Mouse (Mus musculus) kidney, adult 2 months (tissue): ENCODE measurements around the gene Pdzk1ip1. TPM values are rescaled to one million over a fixed set of nuclear protein-coding genes. Genes with fewer than 3 reads are reported as not detected.

Experiments
- DNase-seq: peaks from one replicate; pipeline ENCODE4 v3.0.0; 2021
- H3K27ac ChIP-seq: fragments of 200-500 bp; 2 replicates; pipeline ENCODE4 v1.5.1; 2012; ENCODE audit warnings: low read depth, low read length, control low read depth, inconsistent platforms; ENCODE audit not compliant: insufficient read depth
- H3K27me3 ChIP-seq: fragments of 200-500 bp; replicated peaks from 2 replicates; pipeline ENCODE4 v1.6.1; 2012; ENCODE audit warnings: mild to moderate bottlenecking, moderate library complexity, low read length, inconsistent platforms; ENCODE audit not compliant: control insufficient read depth, insufficient read depth
- H3K36me3 ChIP-seq: fragments of 200-500 bp; 2 replicates; pipeline ENCODE4 v1.6.1; 2012; ENCODE audit warnings: mild to moderate bottlenecking, moderate library complexity, low read length, inconsistent platforms; ENCODE audit not compliant: control insufficient read depth, insufficient read depth
- H3K4me1 ChIP-seq: fragments of 200-500 bp; 2 replicates; pipeline ENCODE4 v1.6.1; 2011; ENCODE audit warnings: low read length; ENCODE audit not compliant: control insufficient read depth, insufficient read depth
- H3K4me3 ChIP-seq: fragments of 200-500 bp; 2 replicates; pipeline ENCODE4 v1.5.1; 2011; ENCODE audit warnings: mild to moderate bottlenecking, low read depth, low read length, control low read depth; ENCODE audit not compliant: insufficient read depth
- CTCF ChIP-seq: fragments of 200-500 bp; conservative IDR thresholded peaks from 2 replicates; pipeline ENCODE4 v1.5.1; 2011; ENCODE audit warnings: low read depth, mild to moderate bottlenecking, control low read depth, low read length, moderate library complexity, mixed read lengths; ENCODE audit not compliant: insufficient read depth, insufficient read length
- POLR2A ChIP-seq: fragments of 200-500 bp; IDR thresholded peaks from one replicate; pipeline ENCODE4 v1.6.1; 2011; ENCODE audit warnings: low read depth, low read length, control low read depth
- WGBS: fragments of 180-500 bp; shearing (Covaris S2); methylation state at CpG from one replicate; pipeline ENCODE4 v1.1.7; 2018; 5-methylcytosine and 5-hydroxymethylcytosine counted together
- polyA plus RNA-seq: library from polyadenylated mRNA; depleted of rRNA; stranded (reverse); fragments of >200 nt; gene quantifications from 2 replicates; pipeline ENCODE4 v1.2.3, GENCODE M21; 2012; rRNA removed

The Pdzk1ip1 gene
- polyA plus RNA-seq, 1 experiment, result 3,641 TPM

GRCm38 (mm10) chr4:115121608-115122007, 33.1 kb downstream of the Pdzk1ip1 start:
- Histone ChIP-seq H3K27ac (no peak overlapping the region), H3K4me3 (no peak overlapping the region), H3K36me3 (no peaks in the 10 kb centered on the region), H3K27me3 (no peaks in the 10 kb centered on the region), H3K4me1 (no peaks in the 10 kb centered on the region; the same call in 1 of the 2 replicates)
- DNase-seq, result peak; percentile 45
- TF ChIP-seq CTCF, result no peak
- no peak for TF ChIP-seq POLR2A
- 41% methylated on average over 5 of the region's 5 CpGs for WGBS

- TF ChIP-seq CTCF (no peak), POLR2A (no peak)
- 54% methylated on average over 2 of the region's 2 CpGs for WGBS
- H3K27me3 ChIP-seq, result no peaks in the 10 kb centered on the region
- H3K36me3 ChIP-seq, result no peaks in the 10 kb centered on the region
- no peak for DNase-seq
- H3K27ac ChIP-seq, result no peak overlapping the region
- H3K4me1 ChIP-seq, result no peaks in the 10 kb centered on the region; the same call in 1 of the 2 replicates
- H3K4me3 ChIP-seq, result no peak overlapping the region
These were observed 35.0 kb downstream of the Pdzk1ip1 start for GRCm38 (mm10) chr4:115123507-115123906.

GRCm38 (mm10) chr4:115124713-115125112, 36.2 kb downstream of the Pdzk1ip1 start:
- H3K27ac ChIP-seq, result no peak overlapping the region
- DNase-seq, result no peak
- H3K4me3 ChIP-seq, result no peak overlapping the region
- H3K4me1 ChIP-seq, result no peaks in the 10 kb centered on the region; the same call in 1 of the 2 replicates
- H3K36me3 ChIP-seq, result no peaks in the 10 kb centered on the region
- no peaks in the 10 kb centered on the region for H3K27me3 ChIP-seq
- TF ChIP-seq POLR2A (no peak), CTCF (no peak)

GRCm38 (mm10) chr4:115133085-115133484, 44.6 kb downstream of the Pdzk1ip1 start:
- Histone ChIP-seq H3K4me3 (no peak overlapping the region), H3K27me3 (no peaks in the 10 kb centered on the region), H3K27ac (no peak overlapping the region), H3K36me3 (no peaks in the 10 kb centered on the region), H3K4me1 (no peaks in the 10 kb centered on the region)
- 19% methylated on average over 5 of the region's 5 CpGs for WGBS
- DNase-seq, result no peak
- TF ChIP-seq CTCF (no peak), POLR2A (no peak)

GRCm38 (mm10) chr4:115133621-115134295, 45.2 kb downstream of the Pdzk1ip1 start, which contains the start of gene Cyp4x1:
TSS of gene Cyp4x1 (minus strand) at chr4:115134281.
- no peaks in the 10 kb centered on the region for H3K27me3 ChIP-seq
- TF ChIP-seq CTCF (no peak), POLR2A (no peak)

GRCm38 (mm10) chr4:115134296-115134630, 45.8 kb downstream of the Pdzk1ip1 start:
- 18% methylated on average over 7 of the region's 7 CpGs for WGBS
- H3K36me3 ChIP-seq, result no peaks in the 10 kb centered on the region
- TF ChIP-seq POLR2A (no peak), CTCF (no peak)

More at GRCm38 (mm10) chr4:115133621-115134295, 45.2 kb downstream of the Pdzk1ip1 start, which contains the start of gene Cyp4x1:
- H3K4me3 ChIP-seq, result no peak within 1 kb of the TSS
- no peaks in the 10 kb centered on the region for H3K4me1 ChIP-seq
- 2% methylated on average over 28 of the region's 29 CpGs for WGBS
- H3K36me3 ChIP-seq, result no peaks in the 10 kb centered on the region
- no peak within 1 kb of the TSS for H3K27ac ChIP-seq
- DNase-seq, result no peak

More at GRCm38 (mm10) chr4:115134296-115134630, 45.8 kb downstream of the Pdzk1ip1 start:
- Histone ChIP-seq H3K27me3 (no peaks in the 10 kb centered on the region), H3K27ac (no peak overlapping the region), H3K4me1 (no peaks in the 10 kb centered on the region), H3K4me3 (no peak overlapping the region)
- DNase-seq, result no peak

Other genes with a start within 250 kb of the Pdzk1ip1 start
- gene Foxd2, start 179.8 kb upstream of the Pdzk1ip1 start, polyA plus RNA-seq, result 1.5 and 1.7 TPM in 2 replicates
- not detected in 2 replicates for gene Foxe3, start 162.7 kb upstream of the Pdzk1ip1 start, polyA plus RNA-seq
- gene Cmpk1, start 101.5 kb upstream of the Pdzk1ip1 start, polyA plus RNA-seq, result 26.1 and 26.3 TPM in 2 replicates
- 0.11 and 0.13 TPM in 2 replicates for gene Stil, start 88.5 kb upstream of the Pdzk1ip1 start, polyA plus RNA-seq
- gene Tal1, start 32.3 kb upstream of the Pdzk1ip1 start, polyA plus RNA-seq, result 1.7 and 1.8 TPM in 2 replicates
- gene Cyp4x1, start 45.6 kb downstream of the Pdzk1ip1 start, polyA plus RNA-seq, result 0.04 and 0.06 TPM in 2 replicates
- gene Cyp4a29, start 153.4 kb downstream of the Pdzk1ip1 start, polyA plus RNA-seq, result not detected in 2 replicates
- 6.4 and 7.6 TPM in 2 replicates for gene Cyp4a12a, start 210.3 kb downstream of the Pdzk1ip1 start, polyA plus RNA-seq